Mouse (Mus musculus) liver, adult 2 months (tissue): ENCODE measurements at regions not wholly inside any gene's neighbourhood (a gene's known extent, or its start where the extent isn't known, plus 50 kb on each side); places are given as distances from the start of the nearest gene placed in this dataset.

Experiments used
- DNase-seq: peaks from one replicate; pipeline ENCODE4 v3.0.0-alpha.2; 2011; ENCODE audit warnings: low read depth, low spot score; ENCODE audit errors: extremely low read depth
- H3K27ac ChIP-seq: fragments of 200-500 bp; replicated peaks from 2 replicates; pipeline ENCODE4 v1.5.1; 2012; ENCODE audit warnings: low read depth, mild to moderate bottlenecking, control low read depth, inconsistent platforms, low read length; ENCODE audit not compliant: insufficient read depth
- H3K27me3 ChIP-seq: fragments of 200-500 bp; 2 replicates; pipeline ENCODE4 v1.6.1; 2012; ENCODE audit warnings: mild to moderate bottlenecking, moderate library complexity, low read length, inconsistent platforms; ENCODE audit not compliant: control insufficient read depth, insufficient read depth
- H3K36me3 ChIP-seq: fragments of 200-500 bp; 2 replicates; pipeline ENCODE4 v1.6.1; 2012; ENCODE audit warnings: low read length, inconsistent platforms; ENCODE audit not compliant: control insufficient read depth, insufficient read depth
- H3K4me1 ChIP-seq: fragments of 200-500 bp; 2 replicates; pipeline ENCODE4 v1.6.1; 2011; ENCODE audit warnings: low read length; ENCODE audit not compliant: control insufficient read depth, insufficient read depth
- H3K4me3 ChIP-seq: fragments of 200-500 bp; 2 replicates; pipeline ENCODE4 v1.5.1; 2011; ENCODE audit warnings: low read depth, mild to moderate bottlenecking, control low read depth, low read length, moderate library complexity; ENCODE audit not compliant: insufficient read depth
- H3K79me2 ChIP-seq: fragments of 200-500 bp; 2 replicates; pipeline ENCODE4 v1.6.1; 2012; ENCODE audit warnings: inconsistent platforms, mild to moderate bottlenecking, low read length, moderate library complexity; ENCODE audit not compliant: control insufficient read depth, insufficient read depth
- H3K9ac ChIP-seq: fragments of 200-500 bp; 2 replicates; pipeline ENCODE4 v1.6.1; 2012; ENCODE audit warnings: low read depth, mild to moderate bottlenecking, control low read depth, inconsistent platforms, low read length
- CTCF ChIP-seq: fragments of 200-500 bp; IDR thresholded peaks from 2 replicates; pipeline ENCODE4 v1.5.1; 2011; ENCODE audit warnings: low read depth, low read length, control low read depth
- POLR2A ChIP-seq: fragments of 200-500 bp; IDR thresholded peaks from 2 replicates; pipeline ENCODE4 v1.6.1; 2011; ENCODE audit warnings: low read length, control low read depth; ENCODE audit not compliant: insufficient read depth; ENCODE audit errors: extremely low read depth
- WGBS: fragments of 180-500 bp; shearing (Covaris S2); methylation state at CpG from one replicate; pipeline ENCODE4 v1.1.7; 2018; 5-methylcytosine and 5-hydroxymethylcytosine counted together

DNA sequence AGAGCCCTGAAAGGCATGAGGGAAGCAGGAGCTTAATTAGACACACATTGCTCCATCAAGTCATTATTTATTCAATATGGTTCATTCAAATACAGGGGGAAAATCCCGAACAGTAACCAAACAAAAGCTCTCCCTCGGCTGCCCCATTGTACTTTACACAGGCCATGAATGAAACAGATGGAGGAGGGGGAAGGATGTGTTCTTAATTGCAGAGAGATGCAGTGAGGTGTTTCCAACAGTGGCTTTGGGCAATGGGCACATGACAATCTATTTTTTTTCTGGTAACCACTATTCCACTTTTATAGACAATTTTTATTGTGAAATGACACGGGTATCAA lies 578.6 kb upstream of the Gm26657 start:
- Histone ChIP-seq H3K36me3 (no peaks in the 10 kb centered on the region), H3K27me3 (no peaks in the 10 kb centered on the region), H3K27ac (no peak overlapping the region), H3K79me2 (no peaks in the 10 kb centered on the region), H3K9ac (no peak overlapping the region), H3K4me1 (no peaks in the 10 kb centered on the region), H3K4me3 (no peak overlapping the region)
- 69% methylated on average over 3 of the region's 3 CpGs for WGBS
- no peak for DNase-seq
- no peak for TF ChIP-seq CTCF
- TF ChIP-seq POLR2A, result no peak

- Histone ChIP-seq H3K27me3 (no peaks in the 10 kb centered on the region), H3K4me1 (no peaks in the 10 kb centered on the region), H3K27ac (no peak overlapping the region), H3K36me3 (no peaks in the 10 kb centered on the region), H3K79me2 (no peaks in the 10 kb centered on the region), H3K4me3 (no peak overlapping the region), H3K9ac (no peak overlapping the region)
- TF ChIP-seq POLR2A, result no peak
- TF ChIP-seq CTCF, result no peak
- no peak for DNase-seq
- 88% methylated on average over 13 of the region's 13 CpGs for WGBS
These were observed 579.2 kb upstream of the Gm26657 start for GRCm38 (mm10) chr4:56160551-56161256.

DNA sequence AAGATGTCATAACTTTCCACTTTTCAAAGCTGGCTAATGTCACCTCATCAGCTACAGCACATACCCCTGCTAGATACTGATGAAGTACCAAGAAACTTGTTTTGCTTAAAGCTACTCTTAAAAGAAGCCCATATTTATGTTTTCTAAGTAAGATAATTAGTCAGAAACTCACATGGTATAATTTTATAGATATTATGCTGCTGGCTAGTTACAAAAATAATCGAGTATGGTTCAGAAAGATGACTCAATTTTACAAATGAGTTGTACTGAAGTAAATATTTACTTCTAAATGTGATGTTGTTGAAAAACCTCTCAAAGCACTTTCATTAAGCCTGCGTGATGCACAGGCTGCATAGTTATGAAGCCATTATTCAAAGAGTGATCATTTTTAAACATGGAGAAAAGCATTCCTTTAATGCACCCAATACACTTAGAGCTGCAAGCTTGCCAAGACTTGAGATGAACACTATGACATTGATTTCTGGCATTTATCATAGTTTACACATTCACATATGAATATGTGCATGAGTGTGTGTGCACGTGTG lies 582.3 kb upstream of the Gm26657 start:
- TF ChIP-seq CTCF (no peak), POLR2A (no peak)
- H3K4me3 ChIP-seq, result no peak overlapping the region
- H3K9ac ChIP-seq, result no peak overlapping the region
- no peak for DNase-seq
- no peaks in the 10 kb centered on the region for H3K4me1 ChIP-seq
- H3K36me3 ChIP-seq, result no peaks in the 10 kb centered on the region
- H3K79me2 ChIP-seq, result no peaks in the 10 kb centered on the region
- H3K27me3 ChIP-seq, result no peaks in the 10 kb centered on the region
- WGBS, result 84% methylated on average over 3 of the region's 3 CpGs
- H3K27ac ChIP-seq, result no peak overlapping the region

GRCm38 (mm10) chr4:56150716-56151115 lies 589.2 kb upstream of the Gm26657 start:
- Histone ChIP-seq H3K4me3 (no peak overlapping the region), H3K4me1 (no peaks in the 10 kb centered on the region), H3K27me3 (no peaks in the 10 kb centered on the region), H3K79me2 (no peaks in the 10 kb centered on the region), H3K36me3 (no peaks in the 10 kb centered on the region), H3K9ac (no peak overlapping the region), H3K27ac (no peak overlapping the region)
- DNase-seq, result no peak
- no peak for TF ChIP-seq POLR2A
- no peak for TF ChIP-seq CTCF
- WGBS, result 91% methylated on average over 1 of the region's 1 CpGs

DNA sequence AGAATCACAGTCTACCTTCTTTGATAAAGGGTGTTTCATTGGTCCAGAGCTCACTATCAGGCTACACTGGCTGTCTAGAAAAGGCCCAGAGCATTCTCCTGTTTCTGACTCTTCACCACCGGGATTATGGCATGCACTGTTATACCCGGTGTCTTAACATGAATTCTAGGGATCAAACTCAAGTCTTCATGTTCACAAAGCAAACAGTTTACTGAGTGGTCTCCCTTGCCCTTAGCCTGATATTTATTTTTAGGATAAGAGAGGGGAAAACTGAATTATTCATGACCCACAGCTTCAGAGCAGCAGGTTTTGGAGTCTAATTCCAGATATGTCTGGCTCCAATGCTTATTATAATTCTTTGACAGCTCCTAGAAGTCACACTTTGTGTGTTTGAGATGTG lies 596.0 kb upstream of the Gm26657 start:
- Histone ChIP-seq H3K27ac (no peak overlapping the region), H3K79me2 (no peaks in the 10 kb centered on the region), H3K9ac (no peak overlapping the region), H3K27me3 (0 out of 2 replicates have a peak, but pooled peaks cover 2% of the 10 kb centered on the region), H3K4me3 (no peak overlapping the region), H3K4me1 (no peaks in the 10 kb centered on the region), H3K36me3 (no peaks in the 10 kb centered on the region)
- DNase-seq, result no peak
- no peak for TF ChIP-seq POLR2A
- WGBS, result 96% methylated on average over 2 of the region's 2 CpGs

DNA sequence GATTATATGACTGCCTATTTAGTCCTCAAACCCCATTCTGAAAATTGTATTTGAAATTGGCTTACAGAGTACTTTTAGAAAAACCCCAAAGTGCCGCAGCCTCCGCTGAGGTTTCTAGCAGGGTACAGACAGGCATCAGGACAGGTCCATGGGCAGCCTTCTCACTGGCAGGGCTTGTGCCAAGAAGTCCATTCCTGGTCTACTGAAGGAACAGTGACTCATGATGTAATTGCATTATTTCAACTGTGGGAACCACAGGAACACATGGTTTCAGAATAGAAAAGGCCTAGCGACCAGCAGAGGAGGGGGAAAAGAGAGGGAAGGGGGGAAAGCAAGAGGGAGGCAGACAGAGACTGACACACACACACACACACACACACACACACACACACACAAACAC lies 603.0 kb upstream of the Gm26657 start:
- WGBS, result over 99% methylated on average over 3 of the region's 3 CpGs
- H3K27me3 ChIP-seq, result 0 out of 2 replicates have a peak, but pooled peaks cover 2% of the 10 kb centered on the region

More for the DNA sequence above, 603.0 kb upstream of the Gm26657 start:
- Histone ChIP-seq H3K4me3 (no peak overlapping the region), H3K4me1 (no peaks in the 10 kb centered on the region), H3K36me3 (no peaks in the 10 kb centered on the region), H3K27ac (no peak overlapping the region), H3K9ac (no peak overlapping the region), H3K79me2 (no peaks in the 10 kb centered on the region)
- TF ChIP-seq POLR2A (no peak), CTCF (no peak)
- DNase-seq, result no peak
